Mouse (Mus musculus) ES-E14 (cell line): ENCODE results near the gene Reep1. TPM values are rescaled to one million over a fixed set of nuclear protein-coding genes. Genes with fewer than 3 reads are reported as not detected.

Experiments
- DNase-seq: peaks from one replicate; pipeline ENCODE4 v3.0.0-alpha.2; 2013; ENCODE audit warnings: low read depth, low spot score
- H3K27ac ChIP-seq: 2 replicates; pipeline ENCODE4 v1.5.1; 2012; ENCODE audit warnings: low read depth, mild to moderate bottlenecking, low read length, moderate library complexity, mixed read lengths; ENCODE audit not compliant: poor library complexity, insufficient read depth, severe bottlenecking
- H3K36me3 ChIP-seq: 2 replicates; pipeline ENCODE4 v1.6.1; 2012; ENCODE audit warnings: mild to moderate bottlenecking, low read length, moderate library complexity, mixed read lengths; ENCODE audit not compliant: control insufficient read depth, poor library complexity, insufficient read depth, severe bottlenecking
- H3K4me1 ChIP-seq, 2 experiments: fragments of 150-350 bp in 1 of 2; sonication (generic) in 1 of 2; 2 replicates each; pipeline ENCODE4 v1.6.1; 2012; ENCODE audit warnings: low read length in 2 of 2, mild to moderate bottlenecking in 1 of 2, mixed read lengths in 1 of 2; ENCODE audit not compliant: control insufficient read depth in 2 of 2, insufficient read depth in 2 of 2, poor library complexity in 1 of 2
- H3K4me3 ChIP-seq, 2 experiments: fragments of 150-350 bp in 1 of 2; sonication (generic) in 1 of 2; 2 replicates each; pipeline ENCODE4 v1.5.1; 2012; ENCODE audit warnings: low read length in 2 of 2, low read depth in 1 of 2, mild to moderate bottlenecking in 1 of 2, mixed read lengths in 1 of 2; ENCODE audit not compliant: insufficient read depth in 1 of 2, poor library complexity in 1 of 2, severe bottlenecking in 1 of 2
- H3K9ac ChIP-seq: 2 replicates; pipeline ENCODE4 v1.6.1; 2012; ENCODE audit warnings: low read depth, mild to moderate bottlenecking, low read length, mixed read lengths; ENCODE audit not compliant: poor library complexity, insufficient read depth, severe bottlenecking
- H3K9me3 ChIP-seq: fragments of 150-350 bp; sonication (generic); 2 replicates; pipeline ENCODE4 v1.6.1; 2012; ENCODE audit warnings: low read depth, mild to moderate bottlenecking, low read length; ENCODE audit not compliant: control insufficient read depth, insufficient read depth
- CHD2 ChIP-seq: IDR thresholded peaks from 2 replicates; pipeline ENCODE4 v1.6.1; 2014; ENCODE audit warnings: mild to moderate bottlenecking, low read depth, low read length, inconsistent platforms
- HCFC1 ChIP-seq: IDR thresholded peaks from 2 replicates; pipeline ENCODE4 v1.6.1; 2012; ENCODE audit warnings: low read length, inconsistent platforms, borderline replicate concordance; ENCODE audit not compliant: insufficient read depth
- MAFK ChIP-seq: IDR thresholded peaks from 2 replicates; pipeline ENCODE4 v1.6.1; 2014; ENCODE audit warnings: mild to moderate bottlenecking, low read depth, low read length, inconsistent platforms; ENCODE audit not compliant: insufficient read depth
- ZC3H11A ChIP-seq: IDR thresholded peaks from 2 replicates; pipeline ENCODE4 v1.6.1; 2012; ENCODE audit warnings: low read depth, mild to moderate bottlenecking, inconsistent platforms, low read length, borderline replicate concordance
- ZNF384 ChIP-seq: IDR thresholded peaks from 2 replicates; pipeline ENCODE4 v1.6.1; 2012; ENCODE audit warnings: low read depth, low read length, inconsistent platforms
- in situ Hi-C, 2 experiments: fragments of 600-800 bp; cut with MboI; formaldehyde crosslinking; loops; one replicate each; pipeline ENCODE4 v1.15.1; 2025; ENCODE audit warnings: low sequenced_read_pairs in 2 of 2, inconsistent platforms in 1 of 2; ENCODE audit not compliant: unreplicated experiment in 2 of 2
- total RNA-seq: library from RNA; depleted of rRNA; stranded (reverse); fragments of 300-350 nt; gene quantifications from 2 replicates; pipeline ENCODE4 v1.2.3, GENCODE M21; 2012

Reep1 gene
- total RNA-seq, 1 experiment, result 8.9 TPM

GRCm38 (mm10) chr6:71767761-71768160, 60.4 kb downstream of the Reep1 start:
- TF ChIP-seq CHD2, result no peak
- no peak for TF ChIP-seq HCFC1
- TF ChIP-seq ZC3H11A, result no peak
- no peak for TF ChIP-seq ZNF384
- TF ChIP-seq MAFK, result no peak
- in situ Hi-C loops, result no loop called here
- Histone ChIP-seq H3K27ac (no peak overlapping the region), H3K4me1 (no peaks in the 10 kb centered on the region), H3K9me3 (no peaks in the 10 kb centered on the region), H3K9ac (no peak overlapping the region), H3K36me3 (no peaks in the 10 kb centered on the region), H3K4me3 (no peak overlapping the region)
- DNase-seq, result no peak

- in situ Hi-C loops, result no loop called here
- H3K4me3 ChIP-seq, result peak overlapping the region in 1 of 2 experiments; percentile 29; a peak in 1 of 4 replicates
- no peaks in the 10 kb centered on the region for H3K36me3 ChIP-seq
- no peak for TF ChIP-seq ZC3H11A
- no peaks in the 10 kb centered on the region for H3K4me1 ChIP-seq
- no peak overlapping the region for H3K27ac ChIP-seq
- DNase-seq, result no peak
- no peak overlapping the region for H3K9ac ChIP-seq
- H3K9me3 ChIP-seq, result no peaks in the 10 kb centered on the region
Observed at GRCm38 (mm10) chr6:71769901-71770690, 62.7 kb downstream of the Reep1 start.

- peak overlapping the region in 1 of 2 experiments; percentile 29; a peak in 1 of 4 replicates for H3K4me3 ChIP-seq
- H3K4me1 ChIP-seq, result no peaks in the 10 kb centered on the region
- TF ChIP-seq MAFK, result no peak
- TF ChIP-seq CHD2, result no peak
- no peak for TF ChIP-seq ZNF384
- TF ChIP-seq HCFC1, result no peak
- no peak for TF ChIP-seq ZC3H11A
- no peak overlapping the region for H3K27ac ChIP-seq
- no peak for DNase-seq
- no peaks in the 10 kb centered on the region for H3K36me3 ChIP-seq
- H3K9ac ChIP-seq, result no peak overlapping the region
- no peaks in the 10 kb centered on the region for H3K9me3 ChIP-seq
- in situ Hi-C loops, result no loop called here
Observed at GRCm38 (mm10) chr6:71770856-71771255, 63.5 kb downstream of the Reep1 start.

- no peak for DNase-seq
- no peaks in the 10 kb centered on the region for H3K4me1 ChIP-seq
- in situ Hi-C loops, result no loop called here
- no peak overlapping the region for H3K9ac ChIP-seq
- TF ChIP-seq MAFK, result no peak
- no peak for TF ChIP-seq ZC3H11A
- TF ChIP-seq HCFC1, result no peak
- TF ChIP-seq CHD2, result no peak
- TF ChIP-seq ZNF384, result no peak
- no peak overlapping the region for H3K4me3 ChIP-seq
- H3K9me3 ChIP-seq, result no peaks in the 10 kb centered on the region
- no peak overlapping the region for H3K27ac ChIP-seq
- H3K36me3 ChIP-seq, result no peaks in the 10 kb centered on the region
Observed at GRCm38 (mm10) chr6:71771282-71771681, 63.9 kb downstream of the Reep1 start.

GRCm38 (mm10) chr6:71772156-71772555, 64.8 kb downstream of the Reep1 start:
- H3K36me3 ChIP-seq, result no peaks in the 10 kb centered on the region
- no peak overlapping the region for H3K4me3 ChIP-seq
- H3K9me3 ChIP-seq, result no peaks in the 10 kb centered on the region
- no peak overlapping the region for H3K27ac ChIP-seq
- no peaks in the 10 kb centered on the region for H3K4me1 ChIP-seq
- no peak overlapping the region for H3K9ac ChIP-seq
- in situ Hi-C loops, result no loop called here
- no peak for TF ChIP-seq HCFC1
- no peak for TF ChIP-seq CHD2
- TF ChIP-seq ZNF384, result no peak
- no peak for TF ChIP-seq ZC3H11A
- TF ChIP-seq MAFK, result no peak
- DNase-seq, result no peak
